Comparison of ENCODE assay signal across 14 mouse cellular contexts in the genomic region with DNA sequence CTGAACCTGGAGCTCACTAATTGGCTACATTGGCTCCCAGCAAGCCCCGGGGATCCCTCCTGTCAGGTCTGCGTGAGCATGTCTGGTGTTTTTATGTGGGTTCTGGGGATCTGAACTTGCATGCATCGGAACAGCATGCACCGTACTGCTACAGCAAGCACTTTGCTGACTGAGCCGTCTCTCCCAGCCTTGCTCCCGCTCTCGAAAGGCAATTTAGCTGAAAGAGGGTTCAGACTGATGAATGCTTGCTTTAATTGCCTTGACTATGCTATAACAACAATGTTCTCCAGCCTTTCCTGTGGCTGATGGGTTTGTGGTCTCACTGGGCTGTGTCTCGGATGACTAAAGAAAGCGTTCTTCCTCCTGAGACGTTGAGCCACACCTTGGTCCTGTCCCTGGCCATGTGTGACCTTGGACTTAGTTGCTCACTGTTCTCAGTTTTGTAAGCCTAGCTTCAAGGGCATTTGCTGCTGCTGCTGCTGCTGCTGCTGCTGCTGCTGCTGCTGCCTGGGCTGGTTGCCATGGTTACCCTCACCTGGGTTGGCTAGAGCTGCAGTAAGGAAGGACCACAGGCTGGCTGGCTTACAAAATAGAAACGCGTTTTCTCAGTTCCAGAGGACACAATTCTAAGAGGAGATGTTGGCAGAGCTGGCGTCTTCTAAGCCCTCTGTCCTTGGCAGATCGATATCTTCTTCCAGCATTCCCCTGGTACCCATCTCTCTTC. TPM values are rescaled to one million over a fixed set of nuclear protein-coding genes. Genes with fewer than 3 reads are reported as not detected.
A peak's percentile ranks its signal among the peaks of the same experiment; 100 is the strongest.
DNase-seq lines count a peak whose midpoint lies in the region; ATAC-seq and TF ChIP-seq lines count a peak whose summit lies in the region.
"Had no signal": no experiment of that assay in that cellular context is flagged by ENCODE, and none has a peak within 500 bp of the region (broad histone marks: within the 10 kb centered on the region; RNA-seq: fewer than 3 reads in every experiment).

No protein-coding gene starts in this region.

- peak; percentile 62 for DNase-seq in adrenal gland, adult 2 months
- no peak for DNase-seq in adrenal gland, postnatal 4 days (ENCODE audit: low spot score in 2 of 2)
- peak; percentile 72 for DNase-seq in R1 (ENCODE audit: low read depth, low spot score)
- peak; percentile 64 for DNase-seq in forebrain, postnatal 0 days
- no peak for DNase-seq in heart, adult 11 months
- no peak for DNase-seq in cerebellum, adult 2 months
- DNase-seq: embryo, embryonic 11 days; heart, postnatal 36 days; thymus, postnatal 4 days had no signal

- peak overlapping the region; percentile 81 for H3K27ac ChIP-seq in forebrain, postnatal 0 days (ENCODE audit: low read depth, low read length)
- peak overlapping the region; percentile 87 for H3K27ac ChIP-seq in midbrain, embryonic 13.5 days
- no peak overlapping the region for H3K27ac ChIP-seq in cerebellum, adult 2 months (ENCODE audit: insufficient read depth, low read length)
- H3K27ac ChIP-seq: liver, embryonic 14.5 days had no signal

- H3K4me1 ChIP-seq in forebrain, postnatal 0 days (ENCODE audit: insufficient read depth): peaks cover 15% of the 10 kb centered on the region; the same call in 1 of the 2 replicates
- H3K4me1 ChIP-seq in midbrain, embryonic 13.5 days (replicated peaks): peaks cover 28% of the 10 kb centered on the region
- H3K4me1 ChIP-seq in cerebellum, adult 2 months (ENCODE audit: control insufficient read depth, insufficient read depth, low read length): no peaks in the 10 kb centered on the region

- no peak for TF ChIP-seq CTCF in forebrain, postnatal 0 days (IDR thresholded peaks at IDR 0.05; ENCODE audit: low read depth)
- TF ChIP-seq CTCF in cerebellum, adult 2 months (IDR thresholded peaks at IDR 0.05; ENCODE audit: borderline replicate concordance, insufficient read depth, low read depth, low read length): no peak

- H3K9ac ChIP-seq in forebrain, postnatal 0 days: no peak overlapping the region
- peak overlapping the region; percentile 19; the same call in 1 of the 2 replicates for H3K9ac ChIP-seq in midbrain, embryonic 13.5 days (replicated peaks)
- H3K9ac ChIP-seq: liver, embryonic 14.5 days had no signal

- no peak overlapping the region for H3K4me3 ChIP-seq in forebrain, postnatal 0 days (ENCODE audit: low read depth, low read length)
- H3K4me3 ChIP-seq in midbrain, embryonic 13.5 days (replicated peaks): no peak overlapping the region
- no peak overlapping the region for H3K4me3 ChIP-seq in cerebellum, adult 2 months (replicated peaks; ENCODE audit: insufficient read depth, low read depth, low read length)

- no peak for TF ChIP-seq POLR2A in cerebellum, adult 2 months (IDR thresholded peaks at IDR 0.05; ENCODE audit: borderline replicate concordance, insufficient read depth, low read length)

- H3K36me3 ChIP-seq in forebrain, postnatal 0 days (ENCODE audit: insufficient read depth): no peaks in the 10 kb centered on the region
- no peaks in the 10 kb centered on the region for H3K36me3 ChIP-seq in midbrain, embryonic 13.5 days

- H3K27me3 ChIP-seq in forebrain, postnatal 0 days (ENCODE audit: insufficient read depth, low read length): no peaks in the 10 kb centered on the region
- H3K27me3 ChIP-seq in midbrain, embryonic 13.5 days: no peaks in the 10 kb centered on the region
- H3K27me3 ChIP-seq in cerebellum, adult 2 months (ENCODE audit: control insufficient read depth, insufficient read depth, low read length): no peaks in the 10 kb centered on the region
- H3K27me3 ChIP-seq: Patski had no signal

- peak; percentile 49 for ATAC-seq in forebrain, postnatal 0 days
- ATAC-seq in midbrain, embryonic 13.5 days: peak; percentile 73
- ATAC-seq in inflammation-experienced regulatory T-cells, adult 6 months: no peak
- ATAC-seq: Patski had no signal

- no peak overlapping the region for H3K4me2 ChIP-seq in forebrain, postnatal 0 days (ENCODE audit: low read depth)
- peak overlapping the region; percentile 11; the same call in 1 of the 2 replicates for H3K4me2 ChIP-seq in midbrain, embryonic 13.5 days (replicated peaks)

- WGBS in forebrain, postnatal 0 days: 34% methylated on average over 14 of the region's 14 CpGs
- 61% methylated on average over 14 of the region's 14 CpGs for WGBS in midbrain, embryonic 13.5 days
- 81% methylated on average over 14 of the region's 14 CpGs for WGBS in cerebellum, adult 2 months

- H3K9me3 ChIP-seq in forebrain, postnatal 0 days (ENCODE audit: low read length): no peaks in the 10 kb centered on the region
- H3K9me3 ChIP-seq in midbrain, embryonic 13.5 days: no peaks in the 10 kb centered on the region

RNA-seq across cellular contexts. Expression of gene Cstad, which starts 34.4 kb away (rescaled TPM):
- total RNA-seq in adrenal gland, adult 2 months (2021): 1 to 10 TPM; 1.1 to 1.8 TPM
- 0.29 and 0.30 TPM in 2 replicates for polyA plus RNA-seq in adrenal gland, adult 2 months (2012; rRNA removed)
- total RNA-seq in adrenal gland, postnatal 4 days (2021): 1 to 10 TPM; 6.7 to 7.3 TPM
- total RNA-seq in forebrain, postnatal 0 days (2014; rRNA removed): 3.8 and 4.1 TPM in 2 replicates
- 0.65 and 1.2 TPM in 2 replicates for polyA plus RNA-seq in forebrain, postnatal 0 days (2015; fragmentation: Nextera tagmentation; extraction: Ambion mirVana)
- polyA plus RNA-seq in midbrain, embryonic 13.5 days (2015; fragmentation: Nextera tagmentation; extraction: Ambion mirVana): 0.27 and 0.43 TPM in 2 replicates
- 1 to 10 TPM; 3.0 to 8.3 (median 4.3) TPM for polyA plus RNA-seq in inflammation-experienced regulatory T-cells, adult 6 months (2017; shearing (Covaris generic))
- 3.2 and 3.7 TPM in 2 replicates for polyA plus RNA-seq in cerebellum, adult 2 months (2012; rRNA removed)
- total RNA-seq: megakaryocyte progenitor cell, adult 5-6 weeks had no signal

Comparison
In these comparisons a context has a peak if more than half of its experiments do, and no peak if none do; other contexts are left out.
1. DNase-seq: peak in adrenal gland, adult 2 months (single experiment), R1 (single experiment) and forebrain, postnatal 0 days (single experiment); none in adrenal gland, postnatal 4 days (0 of 2), heart, adult 11 months (single experiment) and cerebellum, adult 2 months (0 of 2).